Comparison of ENCODE assay signal across 21 mouse cellular contexts in genomic region chr11:63396386-63396785, GRCm38 (mm10).
DNase-seq lines count a peak whose midpoint lies in the region; ATAC-seq and TF ChIP-seq lines count a peak whose summit lies in the region.
"Had no signal": no experiment of that assay in that cellular context is flagged by ENCODE, and none has a peak within 500 bp of the region (broad histone marks: within the 10 kb centered on the region; RNA-seq: fewer than 3 reads in every experiment).

No protein-coding gene starts in this region.

- H3K36me3 ChIP-seq in midbrain, embryonic 10.5 days, result no peaks in the 10 kb centered on the region
- H3K36me3 ChIP-seq in midbrain, embryonic 16.5 days (ENCODE audit: control insufficient read depth, insufficient read depth, low read length), result no peaks in the 10 kb centered on the region
- H3K36me3 ChIP-seq in hindbrain, embryonic 13.5 days, result no peaks in the 10 kb centered on the region
- H3K36me3 ChIP-seq in midbrain, postnatal 0 days (ENCODE audit: insufficient read depth, low read length), result no peaks in the 10 kb centered on the region
- H3K36me3 ChIP-seq: heart, embryonic 13.5 days had no signal

- H3K9ac ChIP-seq in midbrain, embryonic 16.5 days (ENCODE audit: low read depth, low read length), result no peak overlapping the region
- H3K9ac ChIP-seq in hindbrain, embryonic 13.5 days, result no peak overlapping the region
- H3K9ac ChIP-seq in midbrain, postnatal 0 days (replicated peaks; ENCODE audit: low read length, poor library complexity, severe bottlenecking), result no peak overlapping the region
- H3K9ac ChIP-seq: heart, embryonic 13.5 days had no signal

- no peak overlapping the region for H3K4me3 ChIP-seq in midbrain, embryonic 10.5 days
- no peak overlapping the region for H3K4me3 ChIP-seq in midbrain, embryonic 16.5 days (ENCODE audit: low read depth, low read length)
- no peak overlapping the region for H3K4me3 ChIP-seq in hindbrain, embryonic 13.5 days
- H3K4me3 ChIP-seq in midbrain, postnatal 0 days (ENCODE audit: low read depth, low read length), result no peak overlapping the region
- H3K4me3 ChIP-seq: heart, embryonic 13.5 days had no signal

- 0 out of 2 replicates have a peak, but pooled peaks cover 4% of the 10 kb centered on the region for H3K27me3 ChIP-seq in midbrain, embryonic 10.5 days (ENCODE audit: low read depth, poor library complexity, severe bottlenecking)
- H3K27me3 ChIP-seq in midbrain, embryonic 16.5 days (ENCODE audit: control insufficient read depth, insufficient read depth, low read depth, low read length), result no peaks in the 10 kb centered on the region
- peaks cover 13% of the 10 kb centered on the region; the same call in 1 of the 2 replicates for H3K27me3 ChIP-seq in hindbrain, embryonic 13.5 days
- peaks cover 4% of the 10 kb centered on the region; the same call in 1 of the 2 replicates for H3K27me3 ChIP-seq in midbrain, postnatal 0 days (ENCODE audit: insufficient read depth, low read length)

- no peak for TF ChIP-seq CTCF in midbrain, postnatal 0 days (IDR thresholded peaks at IDR 0.05)

- H3K27ac ChIP-seq in midbrain, embryonic 10.5 days (replicated peaks), result 0 out of 2 replicates have a peak overlapping the region, but pooled peaks have one; percentile 1
- H3K27ac ChIP-seq in midbrain, embryonic 16.5 days (ENCODE audit: low read length), result no peak overlapping the region
- no peak overlapping the region for H3K27ac ChIP-seq in hindbrain, embryonic 13.5 days
- no peak overlapping the region for H3K27ac ChIP-seq in midbrain, postnatal 0 days (ENCODE audit: low read depth, low read length)
- H3K27ac ChIP-seq: heart, embryonic 13.5 days had no signal

- peaks cover 8% of the 10 kb centered on the region; the same call in 1 of the 2 replicates for H3K4me1 ChIP-seq in midbrain, embryonic 10.5 days
- H3K4me1 ChIP-seq in midbrain, embryonic 16.5 days (ENCODE audit: control insufficient read depth, insufficient read depth, low read length), result no peaks in the 10 kb centered on the region
- H3K4me1 ChIP-seq in hindbrain, embryonic 13.5 days (replicated peaks), result peaks cover 11% of the 10 kb centered on the region; the same call in 1 of the 2 replicates
- H3K4me1 ChIP-seq in midbrain, postnatal 0 days (ENCODE audit: insufficient read depth, low read length), result no peaks in the 10 kb centered on the region
- H3K4me1 ChIP-seq: heart, embryonic 13.5 days had no signal

- WGBS in midbrain, embryonic 10.5 days, result 84% methylated on average over 8 of the region's 8 CpGs
- WGBS in midbrain, embryonic 16.5 days, result 36% methylated on average over 8 of the region's 8 CpGs
- 35% methylated on average over 8 of the region's 8 CpGs for WGBS in hindbrain, embryonic 13.5 days
- WGBS in midbrain, postnatal 0 days, result 40% methylated on average over 8 of the region's 8 CpGs

- no peaks in the 10 kb centered on the region for H3K9me3 ChIP-seq in midbrain, embryonic 10.5 days (replicated peaks)
- no peaks in the 10 kb centered on the region for H3K9me3 ChIP-seq in midbrain, embryonic 16.5 days (replicated peaks; ENCODE audit: control insufficient read depth, low read length, poor library complexity, severe bottlenecking)
- no peaks in the 10 kb centered on the region for H3K9me3 ChIP-seq in hindbrain, embryonic 13.5 days
- H3K9me3 ChIP-seq in midbrain, postnatal 0 days (ENCODE audit: low read length), result no peaks in the 10 kb centered on the region
- H3K9me3 ChIP-seq: heart, embryonic 13.5 days had no signal

- H3K4me2 ChIP-seq in midbrain, embryonic 16.5 days (ENCODE audit: low read length), result no peak overlapping the region
- H3K4me2 ChIP-seq in hindbrain, embryonic 13.5 days, result no peak overlapping the region
- no peak overlapping the region for H3K4me2 ChIP-seq in midbrain, postnatal 0 days (ENCODE audit: low read depth, low read length, poor library complexity, severe bottlenecking)
- H3K4me2 ChIP-seq: heart, embryonic 13.5 days had no signal

- ATAC-seq in midbrain, embryonic 16.5 days, result no peak
- peak; percentile 43; the same call in 1 of the 2 replicates for ATAC-seq in hindbrain, embryonic 13.5 days (ENCODE audit: low FRiP score)
- ATAC-seq in midbrain, postnatal 0 days (ENCODE audit: low FRiP score), result no peak
- ATAC-seq in megakaryocyte, adult 5-6 weeks (ENCODE audit: poor library complexity, severe bottlenecking), result no peak
- ATAC-seq: CD4-positive, CD25-positive, alpha-beta regulatory T cell, adult 4 months; lung, postnatal 0 days; Patski had no signal

- peak; percentile 16 for DNase-seq in embryo, embryonic 11 days
- DNase-seq in embryo, embryonic 10 days (ENCODE audit: low spot score), result no peak
- no peak for DNase-seq in midbrain, embryonic 10.5 days (ENCODE audit: low spot score)
- peak; percentile 17 for DNase-seq in midbrain, postnatal 0 days (ENCODE audit: low spot score)
- DNase-seq: adrenal gland, postnatal 10 days; cerebellum, adult 11 months; cerebellum, postnatal 10 days; gastrocnemius, postnatal 14 days; heart, adult 18-20 months; kidney, adult 8-10 months; kidney, postnatal 14 days; liver; right cerebral cortex, adult 18-20 months; thymus, postnatal 25 days had no signal

Comparison
In these comparisons a context has a peak if more than half of its experiments do, and no peak if none do; other contexts are left out.
1. DNase-seq: peak in embryo, embryonic 11 days (single experiment) and midbrain, postnatal 0 days (single experiment); none in embryo, embryonic 10 days (single experiment) and midbrain, embryonic 10.5 days (single experiment).